Mouse (Mus musculus): ENCODE measurements around the gene Fam104a. TPM values are rescaled to one million over a fixed set of nuclear protein-coding genes. Genes with fewer than 3 reads are reported as not detected.

Gene Fam104a
- polyA plus RNA-seq, 1 experiment from 2014 or later = 43.7 TPM

DNA sequence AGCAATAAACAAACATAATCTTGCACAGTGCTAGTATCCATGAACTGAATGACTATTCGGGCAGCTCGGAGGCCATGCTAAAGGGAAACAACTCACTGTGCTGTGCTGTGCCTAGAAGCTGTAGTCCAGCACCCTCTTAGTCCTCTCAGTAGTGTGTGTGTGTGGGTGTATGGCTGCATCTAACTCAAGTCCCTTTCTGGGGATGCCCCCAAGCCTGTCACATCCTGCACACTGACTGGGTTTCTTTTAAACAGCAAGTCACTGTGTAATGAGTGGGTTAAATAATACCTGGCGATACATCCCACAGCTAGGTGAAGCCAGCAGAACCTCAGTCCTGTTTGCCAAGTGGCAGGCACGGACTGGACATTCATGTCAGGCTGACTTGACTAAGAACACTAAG, 25.2 kb downstream of the Fam104a start:
- WGBS = 73% methylated on average over 4 of the region's 4 CpGs
- no peaks in the 10 kb centered on the region for H3K27me3 ChIP-seq
- H3K4me2 ChIP-seq = no peak overlapping the region
- H3K27ac ChIP-seq = no peak overlapping the region
- no peak for ATAC-seq (ENCODE audit: borderline replicate concordance, extremely low read depth, low FRiP score, low TSS enrichment)
- no peaks in the 10 kb centered on the region for H3K9me3 ChIP-seq
- no peak overlapping the region for H3K9ac ChIP-seq
- H3K4me3 ChIP-seq = no peak overlapping the region
- no peaks in the 10 kb centered on the region for H3K4me1 ChIP-seq
- H3K36me3 ChIP-seq = peaks cover 91% of the 10 kb centered on the region

- Histone ChIP-seq H3K27me3 (no peaks in the 10 kb centered on the region), H3K4me2 (no peak overlapping the region), H3K4me3 (no peak overlapping the region), H3K9me3 (no peaks in the 10 kb centered on the region), H3K27ac (no peak overlapping the region), H3K36me3 (peaks cover 91% of the 10 kb centered on the region), H3K9ac (no peak overlapping the region), H3K4me1 (no peaks in the 10 kb centered on the region)
- ATAC-seq (ENCODE audit: borderline replicate concordance, extremely low read depth, low FRiP score, low TSS enrichment) = no peak
- 86% methylated on average over 8 of the region's 8 CpGs for whole genome bisulfite sequencing
These were observed 25.6 kb downstream of the Fam104a start for GRCm38 (mm10) chr11:113658319-113658718.

DNA sequence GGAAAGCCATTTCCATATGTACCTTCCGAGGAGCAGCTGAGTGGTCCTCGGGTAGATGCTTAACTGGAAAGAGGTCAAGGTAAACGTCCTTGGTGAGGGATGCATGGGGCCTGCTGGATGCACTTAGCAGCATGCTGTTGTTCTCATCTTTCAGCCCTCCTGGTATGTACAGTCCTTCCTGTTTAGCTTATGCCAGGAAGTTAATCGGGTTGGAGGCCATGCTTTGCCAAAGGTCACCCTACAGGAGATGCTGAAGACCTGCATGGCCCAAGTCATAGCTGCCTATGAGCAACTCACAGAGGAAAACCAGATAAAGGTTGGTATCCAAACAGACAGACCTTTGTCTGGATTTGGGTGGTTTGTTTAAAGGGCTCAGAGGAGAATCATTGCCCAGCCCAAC, 26.7 kb downstream of the Fam104a start:
- H3K27me3 ChIP-seq = no peaks in the 10 kb centered on the region
- no peak for ATAC-seq (ENCODE audit: borderline replicate concordance, extremely low read depth, low FRiP score, low TSS enrichment)
- H3K36me3 ChIP-seq = peaks cover 96% of the 10 kb centered on the region
- no peaks in the 10 kb centered on the region for H3K4me1 ChIP-seq
- H3K9me3 ChIP-seq = no peaks in the 10 kb centered on the region
- 46% methylated on average over 4 of the region's 4 CpGs for WGBS
- no peak overlapping the region for H3K4me2 ChIP-seq
- H3K9ac ChIP-seq = no peak overlapping the region
- no peak overlapping the region for H3K27ac ChIP-seq
- no peak overlapping the region for H3K4me3 ChIP-seq

GRCm38 (mm10) chr11:113656511-113656932, 27.4 kb downstream of the Fam104a start:
- Histone ChIP-seq H3K27ac (no peak overlapping the region), H3K9ac (no peak overlapping the region), H3K9me3 (no peaks in the 10 kb centered on the region), H3K4me2 (no peak overlapping the region), H3K4me1 (0 out of 2 replicates have a peak, but pooled peaks cover 3% of the 10 kb centered on the region), H3K27me3 (no peaks in the 10 kb centered on the region), H3K36me3 (peaks cover 94% of the 10 kb centered on the region), H3K4me3 (no peak overlapping the region)
- no peak for ATAC-seq (ENCODE audit: borderline replicate concordance, extremely low read depth, low FRiP score, low TSS enrichment)
- 80% methylated on average over 8 of the region's 8 CpGs for WGBS

DNA sequence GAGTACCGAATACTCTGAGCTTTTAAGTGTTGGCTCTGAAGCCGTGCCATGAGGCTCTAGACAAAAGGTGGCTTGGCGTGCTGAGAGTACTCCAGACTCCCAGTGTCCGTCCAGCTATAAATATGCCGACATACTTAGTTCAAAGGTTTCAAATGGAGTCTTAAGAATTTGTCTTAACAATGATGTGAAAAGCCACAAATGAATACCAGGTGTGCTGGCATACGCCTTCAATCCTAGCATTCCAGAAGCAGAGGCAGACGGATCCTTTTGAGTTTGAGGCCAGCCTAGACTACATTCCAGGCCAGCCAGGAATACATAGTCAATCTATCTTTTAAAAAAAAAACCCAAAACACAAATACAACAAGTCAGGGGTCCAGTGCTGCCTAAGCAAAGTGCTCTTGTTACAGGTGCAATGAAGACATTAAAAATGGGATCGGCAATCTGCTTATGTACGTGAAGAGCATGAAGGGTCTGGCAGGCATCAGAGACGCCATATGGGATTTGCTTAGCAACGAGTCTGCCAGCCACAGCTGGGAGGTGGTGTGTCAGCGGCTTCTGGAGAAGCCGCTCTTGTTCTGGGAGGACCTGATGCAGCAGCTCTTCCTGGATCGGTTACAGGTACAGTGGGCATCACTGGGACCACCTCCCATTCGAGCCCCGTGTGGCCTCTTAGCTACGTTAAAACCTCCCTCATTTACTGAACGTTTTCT, 29.2 kb downstream of the Fam104a start:
- Histone ChIP-seq H3K4me3 (no peak overlapping the region), H3K4me1 (peaks cover 16% of the 10 kb centered on the region), H3K4me2 (no peak overlapping the region), H3K27ac (no peak overlapping the region), H3K9me3 (no peaks in the 10 kb centered on the region), H3K9ac (no peak overlapping the region), H3K36me3 (peaks cover 79% of the 10 kb centered on the region), H3K27me3 (no peaks in the 10 kb centered on the region)
- no peak for ATAC-seq (ENCODE audit: borderline replicate concordance, extremely low read depth, low FRiP score, low TSS enrichment)
- WGBS = 73% methylated on average over 18 of the region's 18 CpGs

GRCm38 (mm10) chr11:113654105-113654504, 29.9 kb downstream of the Fam104a start:
- peaks cover 16% of the 10 kb centered on the region for H3K4me1 ChIP-seq
- no peaks in the 10 kb centered on the region for H3K9me3 ChIP-seq
- no peak overlapping the region for H3K4me2 ChIP-seq
- no peak overlapping the region for H3K27ac ChIP-seq
- ATAC-seq (ENCODE audit: borderline replicate concordance, extremely low read depth, low FRiP score, low TSS enrichment) = no peak
- no peaks in the 10 kb centered on the region for H3K27me3 ChIP-seq
- H3K36me3 ChIP-seq = peaks cover 73% of the 10 kb centered on the region
- WGBS = 93% methylated on average over 15 of the region's 15 CpGs
- no peak overlapping the region for H3K4me3 ChIP-seq
- no peak overlapping the region for H3K9ac ChIP-seq

DNA sequence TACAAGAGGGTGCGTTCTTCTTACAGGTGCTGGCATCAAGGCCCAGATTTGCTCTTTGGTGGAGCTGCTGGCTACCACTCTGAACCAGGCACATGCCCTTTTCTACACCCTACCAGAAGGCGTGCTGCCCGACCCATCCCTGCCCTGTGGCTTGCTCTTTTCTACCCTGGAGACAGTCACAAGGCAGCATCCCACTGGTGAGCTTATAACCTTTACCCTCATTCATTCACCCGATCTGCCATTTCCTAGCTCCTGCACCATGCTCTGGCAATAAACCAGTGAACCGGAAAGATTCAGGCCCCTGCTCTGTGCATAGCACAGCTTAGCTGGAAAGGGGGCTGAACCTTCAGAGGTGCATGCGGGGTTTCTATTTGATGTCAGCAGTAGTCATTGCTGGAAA, 31.4 kb downstream of the Fam104a start:
- H3K4me1 ChIP-seq = peaks cover 25% of the 10 kb centered on the region
- WGBS = 88% methylated on average over 6 of the region's 6 CpGs
- no peak overlapping the region for H3K9ac ChIP-seq
- no peak overlapping the region for H3K27ac ChIP-seq
- H3K36me3 ChIP-seq = peaks cover 58% of the 10 kb centered on the region
- ATAC-seq (ENCODE audit: borderline replicate concordance, extremely low read depth, low FRiP score, low TSS enrichment) = no peak
- no peaks in the 10 kb centered on the region for H3K27me3 ChIP-seq
- H3K4me3 ChIP-seq = no peak overlapping the region
- no peaks in the 10 kb centered on the region for H3K9me3 ChIP-seq
- H3K4me2 ChIP-seq = no peak overlapping the region

DNA sequence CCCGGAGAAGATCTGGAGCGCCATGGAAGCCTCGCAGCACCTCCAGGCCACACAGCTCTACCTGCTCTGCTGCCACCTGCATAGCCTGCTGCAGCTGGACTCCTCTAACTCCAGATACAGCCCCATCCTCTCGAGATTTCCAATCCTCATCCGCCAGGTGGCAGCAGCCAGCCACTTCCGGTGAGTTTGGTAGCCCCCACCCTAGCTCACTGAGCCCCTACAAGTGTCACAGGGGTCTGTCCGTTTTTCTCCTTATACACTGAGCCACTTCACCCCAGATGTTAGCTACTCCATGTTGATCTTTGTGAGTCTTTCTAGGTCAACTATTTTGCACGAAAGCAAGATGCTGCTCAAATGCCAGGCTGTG, 32.1 kb downstream of the Fam104a start:
- peak overlapping the region; percentile 22; the same call in 1 of the 2 replicates for H3K27ac ChIP-seq
- no peaks in the 10 kb centered on the region for H3K27me3 ChIP-seq
- H3K9ac ChIP-seq = no peak overlapping the region
- H3K4me1 ChIP-seq = peaks cover 25% of the 10 kb centered on the region
- no peak overlapping the region for H3K4me3 ChIP-seq
- no peak overlapping the region for H3K4me2 ChIP-seq
- ATAC-seq (ENCODE audit: borderline replicate concordance, extremely low read depth, low FRiP score, low TSS enrichment) = no peak
- H3K9me3 ChIP-seq = no peaks in the 10 kb centered on the region
- 33% methylated on average over 8 of the region's 8 CpGs for WGBS
- peaks cover 51% of the 10 kb centered on the region for H3K36me3 ChIP-seq

DNA sequence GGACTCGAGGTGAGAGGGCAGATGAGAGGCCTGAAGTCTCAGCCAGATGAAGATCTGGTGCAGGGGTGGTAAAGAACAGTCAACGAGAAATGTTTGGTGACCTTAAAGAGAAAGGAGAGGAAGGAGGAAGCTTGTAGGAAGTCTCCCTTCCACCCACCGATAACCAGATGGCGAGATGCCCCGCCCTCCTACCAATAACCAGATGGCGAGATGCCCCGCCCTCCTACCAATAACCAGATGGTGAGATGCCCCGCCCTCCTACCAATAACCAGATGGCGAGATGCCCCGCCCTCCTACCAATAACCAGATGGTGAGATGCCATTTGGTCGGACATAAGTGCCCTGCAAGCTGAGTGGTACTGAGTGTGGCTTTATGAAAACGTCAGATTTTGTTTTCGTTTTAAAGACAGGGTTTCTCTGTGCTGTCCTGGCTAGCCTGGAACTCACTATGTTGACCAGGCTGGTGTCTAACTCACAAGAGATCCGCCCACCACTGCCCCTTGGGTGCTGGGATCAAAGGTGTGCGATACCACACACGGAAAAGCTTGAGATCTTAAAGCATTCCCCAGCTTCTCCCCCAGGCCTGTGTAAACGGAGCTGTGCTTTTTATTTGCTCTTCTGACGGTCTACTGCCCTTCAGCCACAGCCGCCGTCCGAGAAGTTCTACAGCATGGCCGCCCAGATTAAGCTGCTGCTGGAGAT, 32.6 kb downstream of the Fam104a start:
- WGBS = 54% methylated on average over 22 of the region's 22 CpGs
- H3K4me3 ChIP-seq = no peak overlapping the region
- no peak overlapping the region for H3K9ac ChIP-seq
- H3K36me3 ChIP-seq = peaks cover 46% of the 10 kb centered on the region
- H3K4me2 ChIP-seq = no peak overlapping the region
- H3K27me3 ChIP-seq = no peaks in the 10 kb centered on the region
- no peaks in the 10 kb centered on the region for H3K9me3 ChIP-seq
- H3K4me1 ChIP-seq = peaks cover 25% of the 10 kb centered on the region
- H3K27ac ChIP-seq = peak overlapping the region; percentile 22
- ATAC-seq (ENCODE audit: borderline replicate concordance, extremely low read depth, low FRiP score, low TSS enrichment) = no peak

GRCm38 (mm10) chr11:113649353-113650210, 34.4 kb downstream of the Fam104a start, which contains the start of gene Slc39a11:
Gene Slc39a11, minus strand, starts transcription at chr11:113650079.
- H3K9me3 ChIP-seq = no peaks in the 10 kb centered on the region
- peaks cover 25% of the 10 kb centered on the region for H3K4me1 ChIP-seq
- peak within 1 kb of the TSS; percentile 59 for H3K4me2 ChIP-seq
- under 1% methylated on average over 47 of the region's 91 CpGs for WGBS
- H3K27ac ChIP-seq = peak within 1 kb of the TSS; percentile 85
- peak; percentile 80 for ATAC-seq (ENCODE audit: borderline replicate concordance, extremely low read depth, low FRiP score, low TSS enrichment)
- H3K27me3 ChIP-seq = no peaks in the 10 kb centered on the region
- peaks cover 28% of the 10 kb centered on the region for H3K36me3 ChIP-seq
- peak within 1 kb of the TSS; percentile 89 for H3K9ac ChIP-seq
- peak within 1 kb of the TSS; percentile 91 for H3K4me3 ChIP-seq

GRCm38 (mm10) chr11:113648690-113649352, 35.1 kb downstream of the Fam104a start, which contains the start of gene Cog1:
Gene Cog1, plus strand, starts transcription at chr11:113649169.
- peak within 1 kb of the TSS; percentile 89 for H3K9ac ChIP-seq
- ATAC-seq (ENCODE audit: borderline replicate concordance, extremely low read depth, low FRiP score, low TSS enrichment) = no peak

More at GRCm38 (mm10) chr11:113648690-113649352, 35.1 kb downstream of the Fam104a start, which contains the start of gene Cog1:
- H3K36me3 ChIP-seq = peaks cover 21% of the 10 kb centered on the region
- H3K27me3 ChIP-seq = no peaks in the 10 kb centered on the region
- peak within 1 kb of the TSS; percentile 91 for H3K4me3 ChIP-seq
- H3K9me3 ChIP-seq = no peaks in the 10 kb centered on the region
- peak within 1 kb of the TSS; percentile 85 for H3K27ac ChIP-seq
- peaks cover 25% of the 10 kb centered on the region for H3K4me1 ChIP-seq
- 43% methylated on average over 26 of the region's 26 CpGs for WGBS
- H3K4me2 ChIP-seq = peak within 1 kb of the TSS; percentile 59

Measured in lung, embryonic 15.5 days (tissue).